Mouse (Mus musculus): ENCODE measurements around the gene Gbp8. TPM values are rescaled to one million over a fixed set of nuclear protein-coding genes. Genes with fewer than 3 reads are reported as not detected.

Gene Gbp8
- polyA plus RNA-seq, 1 experiment from 2014 or later: 0.80 TPM

GRCm38 (mm10) chr5:104989411-104989810, 149.9 kb downstream of the Gbp8 start:
- H3K4me3 ChIP-seq (ENCODE audit: low read length): no peak overlapping the region
- H3K9me3 ChIP-seq (ENCODE audit: control insufficient read depth, low read length): no peaks in the 10 kb centered on the region
- H3K9ac ChIP-seq (ENCODE audit: low read length): no peak overlapping the region
- no peaks in the 10 kb centered on the region for H3K36me3 ChIP-seq (ENCODE audit: control insufficient read depth, insufficient read depth, low read length)
- no peaks in the 10 kb centered on the region for H3K27me3 ChIP-seq (ENCODE audit: control insufficient read depth, insufficient read depth, low read depth, low read length)
- H3K27ac ChIP-seq (ENCODE audit: low read length): no peak overlapping the region
- H3K4me1 ChIP-seq (replicated peaks; ENCODE audit: control insufficient read depth, insufficient read depth, low read length): no peaks in the 10 kb centered on the region
- ATAC-seq (ENCODE audit: low read depth): no peak
- WGBS: 78% methylated on average over 2 of the region's 2 CpGs
- H3K4me2 ChIP-seq (ENCODE audit: low read depth, low read length): no peak overlapping the region

- ATAC-seq (ENCODE audit: low read depth): no peak
Observed at GRCm38 (mm10) chr5:104988000-104988399, 151.3 kb downstream of the Gbp8 start.

GRCm38 (mm10) chr5:104986706-104987105, 152.6 kb downstream of the Gbp8 start:
- WGBS: 52% methylated on average over 1 of the region's 1 CpGs
- ATAC-seq (ENCODE audit: low read depth): no peak

More at GRCm38 (mm10) chr5:104988000-104988399, 151.3 kb downstream of the Gbp8 start:
- Histone ChIP-seq H3K27ac (ENCODE audit: low read length) (no peak overlapping the region), H3K36me3 (ENCODE audit: control insufficient read depth, insufficient read depth, low read length) (no peaks in the 10 kb centered on the region), H3K9me3 (ENCODE audit: control insufficient read depth, low read length) (no peaks in the 10 kb centered on the region), H3K4me2 (ENCODE audit: low read depth, low read length) (no peak overlapping the region), H3K9ac (ENCODE audit: low read length) (no peak overlapping the region), H3K4me3 (ENCODE audit: low read length) (no peak overlapping the region), H3K27me3 (ENCODE audit: control insufficient read depth, insufficient read depth, low read depth, low read length) (no peaks in the 10 kb centered on the region), H3K4me1 (replicated peaks; ENCODE audit: control insufficient read depth, insufficient read depth, low read length) (no peaks in the 10 kb centered on the region)
- WGBS: 59% methylated on average over 2 of the region's 2 CpGs

GRCm38 (mm10) chr5:104982535-104982934, 156.8 kb downstream of the Gbp8 start, which contains the start of gene Abcg3:
Abcg3 (minus strand) TSS chr5:104982718.
- H3K27ac ChIP-seq (ENCODE audit: low read length): no peak within 1 kb of the TSS
- H3K4me3 ChIP-seq (ENCODE audit: low read length): peak within 1 kb of the TSS; percentile 24; the same call in 1 of the 2 replicates
- WGBS: 22% methylated on average over 11 of the region's 12 CpGs
- no peaks in the 10 kb centered on the region for H3K9me3 ChIP-seq (ENCODE audit: control insufficient read depth, low read length)
- H3K4me2 ChIP-seq (ENCODE audit: low read depth, low read length): peak within 1 kb of the TSS; percentile 41
- H3K27me3 ChIP-seq (ENCODE audit: control insufficient read depth, insufficient read depth, low read depth, low read length): no peaks in the 10 kb centered on the region
- no peaks in the 10 kb centered on the region for H3K4me1 ChIP-seq (replicated peaks; ENCODE audit: control insufficient read depth, insufficient read depth, low read length)
- no peak within 1 kb of the TSS for H3K9ac ChIP-seq (ENCODE audit: low read length)
- H3K36me3 ChIP-seq (ENCODE audit: control insufficient read depth, insufficient read depth, low read length): no peaks in the 10 kb centered on the region
- no peak for ATAC-seq (ENCODE audit: low read depth)

More at GRCm38 (mm10) chr5:104986706-104987105, 152.6 kb downstream of the Gbp8 start:
- no peak overlapping the region for H3K4me3 ChIP-seq (ENCODE audit: low read length)
- H3K9ac ChIP-seq (ENCODE audit: low read length): no peak overlapping the region
- H3K27me3 ChIP-seq (ENCODE audit: control insufficient read depth, insufficient read depth, low read depth, low read length): no peaks in the 10 kb centered on the region
- no peak overlapping the region for H3K4me2 ChIP-seq (ENCODE audit: low read depth, low read length)
- H3K9me3 ChIP-seq (ENCODE audit: control insufficient read depth, low read length): no peaks in the 10 kb centered on the region
- no peaks in the 10 kb centered on the region for H3K4me1 ChIP-seq (replicated peaks; ENCODE audit: control insufficient read depth, insufficient read depth, low read length)
- H3K36me3 ChIP-seq (ENCODE audit: control insufficient read depth, insufficient read depth, low read length): no peaks in the 10 kb centered on the region
- H3K27ac ChIP-seq (ENCODE audit: low read length): no peak overlapping the region

GRCm38 (mm10) chr5:104979040-104979513, 160.3 kb downstream of the Gbp8 start:
- H3K4me3 ChIP-seq (ENCODE audit: low read length): no peak overlapping the region
- H3K36me3 ChIP-seq (ENCODE audit: control insufficient read depth, insufficient read depth, low read length): no peaks in the 10 kb centered on the region
- no peaks in the 10 kb centered on the region for H3K4me1 ChIP-seq (replicated peaks; ENCODE audit: control insufficient read depth, insufficient read depth, low read length)
- no peaks in the 10 kb centered on the region for H3K9me3 ChIP-seq (ENCODE audit: control insufficient read depth, low read length)
- H3K4me2 ChIP-seq (ENCODE audit: low read depth, low read length): no peak overlapping the region
- H3K9ac ChIP-seq (ENCODE audit: low read length): no peak overlapping the region
- H3K27me3 ChIP-seq (ENCODE audit: control insufficient read depth, insufficient read depth, low read depth, low read length): no peaks in the 10 kb centered on the region
- ATAC-seq (ENCODE audit: low read depth): no peak
- WGBS: 43% methylated on average over 2 of the region's 2 CpGs
- H3K27ac ChIP-seq (ENCODE audit: low read length): no peak overlapping the region

Other genes with a start within 250 kb of the Gbp8 start
- gene Abcg3, start 156.8 kb downstream of the Gbp8 start, polyA plus RNA-seq (2015; fragmentation: Nextera tagmentation; extraction: Ambion mirVana): 1.5 and 1.9 TPM in 2 replicates
- 4.0 and 4.2 TPM in 2 replicates for gene Gbp9, start within 50 bp of the Gbp8 start, polyA plus RNA-seq (2015; fragmentation: Nextera tagmentation; extraction: Ambion mirVana)
- gene Gbp4, start within 50 bp of the Gbp8 start, polyA plus RNA-seq (2015; fragmentation: Nextera tagmentation; extraction: Ambion mirVana): 2.0 and 3.4 TPM in 2 replicates
- 0.06 and 0.49 TPM in 2 replicates for gene Gbp10, start 100.0 kb upstream of the Gbp8 start, polyA plus RNA-seq (2015; fragmentation: Nextera tagmentation; extraction: Ambion mirVana)
- 0.06 TPM in 1 of 2 replicates, not detected in the other for gene Gm43302, start 154.2 kb upstream of the Gbp8 start, polyA plus RNA-seq (2015; fragmentation: Nextera tagmentation; extraction: Ambion mirVana)
- 2.0 and 2.9 TPM in 2 replicates for gene Gbp6, start 154.2 kb upstream of the Gbp8 start, polyA plus RNA-seq (2015; fragmentation: Nextera tagmentation; extraction: Ambion mirVana)